Mouse (Mus musculus) heart, embryonic 14.5 days (tissue): Measurements from ENCODE around the gene Hoxd11. TPM values are rescaled to one million over a fixed set of nuclear protein-coding genes. Genes with fewer than 3 reads are reported as not detected.

Source experiments
- ATAC-seq: fragments of 200-750 bp; cut with Nextera tagmentation; 2 replicates; pipeline ENCODE4 v1.8.0; 2017; ENCODE audit warnings: low read depth, moderate TSS enrichment; ENCODE audit not compliant: insufficient number of reproducible peaks, insufficient read depth, low FRiP score
- H3K27ac ChIP-seq, 2 experiments: fragments of 200-500 bp in 1 of 2; fragments of 300-500 bp in 1 of 2; sonication (generic) in 1 of 2; replicated peaks in 1 of 2; 2 replicates each; pipeline ENCODE4 v1.5.1; 2012 to 2014; ENCODE audit warnings: low read depth in 2 of 2, low read length in 2 of 2, control low read depth in 1 of 2, mild to moderate bottlenecking in 1 of 2, mixed read lengths in 1 of 2; ENCODE audit not compliant: control insufficient read depth in 1 of 2, insufficient read depth in 1 of 2
- H3K27me3 ChIP-seq: fragments of 300-500 bp; sonication (generic); 2 replicates; pipeline ENCODE4 v1.6.1; 2014; ENCODE audit warnings: mild to moderate bottlenecking, low read length, control low read depth; ENCODE audit not compliant: control insufficient read depth, insufficient read depth
- H3K36me3 ChIP-seq: fragments of 300-500 bp; sonication (generic); 2 replicates; pipeline ENCODE4 v1.6.1; 2014; ENCODE audit warnings: mild to moderate bottlenecking, control low read depth, low read length, mixed read lengths; ENCODE audit not compliant: control insufficient read depth, insufficient read depth
- H3K4me1 ChIP-seq, 2 experiments: fragments of 200-500 bp in 1 of 2; fragments of 300-500 bp in 1 of 2; sonication (generic) in 1 of 2; 2 replicates each; pipeline ENCODE4 v1.6.1; 2012 to 2014; ENCODE audit warnings: low read length in 2 of 2, control low read depth in 1 of 2, mixed read lengths in 1 of 2; ENCODE audit not compliant: control insufficient read depth in 2 of 2, insufficient read depth in 2 of 2
- H3K4me2 ChIP-seq: fragments of 300-500 bp; sonication (generic); 2 replicates; pipeline ENCODE4 v1.6.1; 2014; ENCODE audit warnings: mild to moderate bottlenecking, low read length
- H3K4me3 ChIP-seq, 2 experiments: fragments of 200-500 bp in 1 of 2; fragments of 300-500 bp in 1 of 2; sonication (generic) in 1 of 2; 2 replicates each; pipeline ENCODE4 v1.5.1; 2012 to 2014; ENCODE audit warnings: low read length in 2 of 2, mild to moderate bottlenecking in 2 of 2, control low read depth in 1 of 2, low read depth in 1 of 2, moderate library complexity in 1 of 2; ENCODE audit not compliant: control insufficient read depth in 1 of 2, insufficient read depth in 1 of 2
- H3K9ac ChIP-seq: fragments of 300-500 bp; sonication (generic); 2 replicates; pipeline ENCODE4 v1.6.1; 2014; ENCODE audit warnings: mild to moderate bottlenecking, low read length
- H3K9me3 ChIP-seq: fragments of 300-500 bp; sonication (generic); 2 replicates; pipeline ENCODE4 v1.6.1; 2016; ENCODE audit warnings: low read length, control low read depth; ENCODE audit not compliant: control insufficient read depth
- WGBS: fragments of 180-500 bp; shearing (Covaris S2); extraction: QIAGEN DNeasy Blood & Tissue Kit; methylation state at CpG from one replicate; pipeline ENCODE4 v1.1.7; 2014; 5-methylcytosine and 5-hydroxymethylcytosine counted together
- polyA plus RNA-seq: library from polyadenylated mRNA; unstranded; fragments of >200 nt; fragmentation: Nextera tagmentation; extraction: Ambion mirVana; gene quantifications from 2 replicates; pipeline ENCODE4 v1.2.1, GENCODE M21; 2014

The Hoxd11 gene
- polyA plus RNA-seq, 1 experiment from 2014 or later: not detected

- H3K27me3 ChIP-seq: peaks cover 96% of the 10 kb centered on the region
- H3K4me1 ChIP-seq: peaks cover 0 to 10% of the 10 kb centered on the region in 2 experiments; a peak in 1 of 4 replicates
- WGBS: under 1% methylated on average over 47 of the region's 47 CpGs
- no peak overlapping the region for H3K27ac ChIP-seq
- H3K9ac ChIP-seq: no peak overlapping the region
- no peak for ATAC-seq
- H3K4me3 ChIP-seq: no peak overlapping the region; a peak in 1 of 4 replicates
- H3K9me3 ChIP-seq: no peaks in the 10 kb centered on the region
- H3K36me3 ChIP-seq: no peaks in the 10 kb centered on the region
- H3K4me2 ChIP-seq: no peak overlapping the region
Measured at GRCm38 (mm10) chr2:74658667-74659371, 20.5 kb upstream of the Hoxd11 start.

- Histone ChIP-seq H3K4me3 (no peak within 1 kb of the TSS; a peak in 1 of 4 replicates), H3K27ac (no peak within 1 kb of the TSS), H3K4me2 (no peak within 1 kb of the TSS), H3K27me3 (peaks cover 96% of the 10 kb centered on the region), H3K9ac (no peak within 1 kb of the TSS), H3K9me3 (no peaks in the 10 kb centered on the region), H3K4me1 (peaks cover 0 to 10% of the 10 kb centered on the region in 2 experiments; a peak in 1 of 4 replicates), H3K36me3 (no peaks in the 10 kb centered on the region)
- whole genome bisulfite sequencing: 3% methylated on average over 28 of the region's 28 CpGs
- no peak for ATAC-seq
Measured at GRCm38 (mm10) chr2:74659507-74660005, 19.8 kb upstream of the Hoxd11 start, which contains the start of gene Evx2. Gene Evx2, minus strand, starts transcription at chr2:74659557.

GRCm38 (mm10) chr2:74660421-74661375, 18.7 kb upstream of the Hoxd11 start:
- H3K4me3 ChIP-seq: no peak overlapping the region; a peak in 1 of 4 replicates
- no peak overlapping the region for H3K4me2 ChIP-seq
- no peak overlapping the region for H3K27ac ChIP-seq
- ATAC-seq: no peak
- H3K4me1 ChIP-seq: peaks cover 0 to 7% of the 10 kb centered on the region in 2 experiments; a peak in 1 of 4 replicates
- H3K36me3 ChIP-seq: no peaks in the 10 kb centered on the region
- WGBS: 3% methylated on average over 30 of the region's 30 CpGs
- no peak overlapping the region for H3K9ac ChIP-seq
- no peaks in the 10 kb centered on the region for H3K9me3 ChIP-seq
- H3K27me3 ChIP-seq: peaks cover 95% of the 10 kb centered on the region

GRCm38 (mm10) chr2:74661685-74662084, 17.7 kb upstream of the Hoxd11 start:
- Histone ChIP-seq H3K9ac (no peak overlapping the region), H3K27ac (no peak overlapping the region), H3K4me2 (peak overlapping the region; percentile 49), H3K9me3 (no peaks in the 10 kb centered on the region), H3K36me3 (no peaks in the 10 kb centered on the region), H3K27me3 (peaks cover 95% of the 10 kb centered on the region), H3K4me1 (peaks cover 0 to 4% of the 10 kb centered on the region in 2 experiments; a peak in 1 of 4 replicates), H3K4me3 (peak overlapping the region; percentile 18 to 29; a peak in 3 of 4 replicates)
- WGBS: 2% methylated on average over 14 of the region's 14 CpGs
- no peak for ATAC-seq

DNA sequence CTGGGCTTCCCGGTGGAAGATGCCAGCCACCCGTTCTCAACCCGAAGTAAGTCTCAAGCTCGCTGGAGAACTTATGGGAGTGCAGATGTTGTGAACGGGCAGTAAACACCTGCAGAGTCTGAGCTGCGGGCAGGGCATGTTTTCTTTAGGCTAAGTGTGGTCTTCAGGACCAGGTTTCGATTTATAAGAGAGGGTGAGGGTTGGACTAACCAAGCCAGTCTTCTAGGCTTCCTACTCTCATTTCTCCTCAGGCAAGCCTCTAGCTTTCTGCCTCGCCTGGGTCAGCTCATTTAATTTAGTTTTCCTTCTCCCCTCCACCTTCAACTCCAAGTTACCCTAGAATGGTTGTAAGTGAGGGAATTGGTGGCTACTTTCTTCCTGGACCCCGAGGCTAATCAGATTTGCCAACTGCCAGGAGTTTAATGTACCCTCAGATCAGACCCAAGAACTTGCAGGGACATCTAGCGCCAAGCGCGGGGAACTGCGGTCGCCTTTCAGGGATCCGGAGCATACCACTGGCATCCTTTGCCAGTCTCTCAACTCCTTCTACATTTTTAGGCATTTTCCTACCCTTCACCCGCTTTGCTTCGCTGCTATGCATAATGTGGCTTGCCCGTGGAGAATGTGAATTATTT, 15.9 kb upstream of the Hoxd11 start:
- no peak for ATAC-seq
- 3% methylated on average over 18 of the region's 18 CpGs for WGBS

DNA sequence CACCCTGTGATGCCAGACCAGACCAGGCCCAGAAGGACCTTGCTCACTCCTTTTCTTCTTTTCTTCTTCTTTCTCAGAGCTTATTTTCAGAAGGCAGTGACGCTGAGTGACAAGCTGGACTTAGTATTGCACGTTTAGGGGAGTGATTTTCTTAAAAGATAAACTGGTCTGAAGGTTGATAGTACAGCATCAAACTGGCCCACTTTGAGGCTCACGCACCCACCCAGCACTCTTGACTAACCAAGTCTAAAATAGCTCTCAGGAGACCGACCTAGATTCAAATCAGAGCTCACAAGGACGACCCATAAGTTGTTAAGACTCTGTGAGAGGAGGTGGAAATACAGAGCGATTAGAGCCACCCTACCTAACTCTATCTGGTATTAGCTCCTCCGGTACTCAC, 12.9 kb upstream of the Hoxd11 start:
- Histone ChIP-seq H3K9ac (no peak overlapping the region), H3K4me3 (no peak overlapping the region), H3K4me1 (peaks cover 3 to 16% of the 10 kb centered on the region in 2 experiments; a peak in 3 of 4 replicates), H3K27ac (no peak overlapping the region), H3K36me3 (no peaks in the 10 kb centered on the region), H3K27me3 (peaks cover 97% of the 10 kb centered on the region), H3K4me2 (no peak overlapping the region), H3K9me3 (no peaks in the 10 kb centered on the region)
- 3% methylated on average over 7 of the region's 7 CpGs for WGBS
- no peak for ATAC-seq

More for the DNA sequence above, 15.9 kb upstream of the Hoxd11 start:
- H3K36me3 ChIP-seq: no peaks in the 10 kb centered on the region
- no peak overlapping the region for H3K27ac ChIP-seq
- H3K4me3 ChIP-seq: no peak overlapping the region
- H3K4me2 ChIP-seq: no peak overlapping the region
- H3K9ac ChIP-seq: no peak overlapping the region
- H3K27me3 ChIP-seq: peaks cover 98% of the 10 kb centered on the region
- H3K9me3 ChIP-seq: no peaks in the 10 kb centered on the region
- peaks cover 0 to 11% of the 10 kb centered on the region in 2 experiments; a peak in 3 of 4 replicates for H3K4me1 ChIP-seq
